ENCODE assay signal across 8 mouse cellular contexts in genomic region chr10:127527481-127527880, GRCm38 (mm10). TPM values are rescaled to one million over a fixed set of nuclear protein-coding genes. Genes with fewer than 3 reads are reported as not detected.
A peak's percentile ranks its signal among the peaks of the same experiment; 100 is the strongest.
DNase-seq lines count a peak whose midpoint lies in the region; ATAC-seq and TF ChIP-seq lines count a peak whose summit lies in the region.
"Had no signal": no experiment of that assay in that cellular context is flagged by ENCODE, and none has a peak within 500 bp of the region (broad histone marks: within the 10 kb centered on the region; RNA-seq: fewer than 3 reads in every experiment).

No protein-coding gene starts in this region.

- H3K4me3 ChIP-seq in megakaryocyte, embryonic 14.5 days (replicated peaks): peak overlapping the region; percentile 50
- H3K4me3 ChIP-seq in hindbrain, embryonic 11.5 days (ENCODE audit: low read depth, low read length): no peak overlapping the region
- peak overlapping the region; percentile 21 for H3K4me3 ChIP-seq in midbrain, embryonic 13.5 days (replicated peaks)
- H3K4me3 ChIP-seq in gastrocnemius, adult 2 months: no peak overlapping the region

- intact Hi-C loops in gastrocnemius, adult 2 months (cut with DNase I): no loop called here

- WGBS in hindbrain, embryonic 11.5 days: 0% methylated on average over 17 of the region's 17 CpGs
- 2% methylated on average over 17 of the region's 17 CpGs for WGBS in midbrain, embryonic 13.5 days

- no peaks in the 10 kb centered on the region for H3K36me3 ChIP-seq in megakaryocyte, embryonic 14.5 days (replicated peaks; ENCODE audit: low read length)
- no peaks in the 10 kb centered on the region for H3K36me3 ChIP-seq in hindbrain, embryonic 11.5 days (ENCODE audit: control insufficient read depth, insufficient read depth, low read length)
- H3K36me3 ChIP-seq in midbrain, embryonic 13.5 days: no peaks in the 10 kb centered on the region
- H3K36me3 ChIP-seq: liver, embryonic 15.5 days had no signal

- peak overlapping the region; percentile 90 for H3K27ac ChIP-seq in hindbrain, embryonic 11.5 days (ENCODE audit: low read depth, low read length)
- peak overlapping the region; percentile 83 for H3K27ac ChIP-seq in midbrain, embryonic 13.5 days
- no peak overlapping the region for H3K27ac ChIP-seq in gastrocnemius, adult 2 months
- H3K27ac ChIP-seq: liver, embryonic 15.5 days had no signal

- ATAC-seq in megakaryocyte, adult 5-6 weeks (ENCODE audit: poor library complexity, severe bottlenecking): no peak
- ATAC-seq in hindbrain, embryonic 11.5 days (ENCODE audit: low FRiP score): peak; percentile 59
- ATAC-seq in midbrain, embryonic 13.5 days: peak; percentile 21

- peaks cover 87% of the 10 kb centered on the region for H3K27me3 ChIP-seq in megakaryocyte, embryonic 14.5 days (replicated peaks)
- peaks cover 85% of the 10 kb centered on the region for H3K27me3 ChIP-seq in hindbrain, embryonic 11.5 days (ENCODE audit: control insufficient read depth, insufficient read depth, low read length)
- peaks cover 89% of the 10 kb centered on the region for H3K27me3 ChIP-seq in midbrain, embryonic 13.5 days

- peaks cover 54% of the 10 kb centered on the region for H3K4me1 ChIP-seq in megakaryocyte, embryonic 14.5 days
- H3K4me1 ChIP-seq in hindbrain, embryonic 11.5 days (replicated peaks; ENCODE audit: control insufficient read depth, insufficient read depth, low read length): peaks cover 21% of the 10 kb centered on the region
- H3K4me1 ChIP-seq in midbrain, embryonic 13.5 days (replicated peaks): peaks cover 82% of the 10 kb centered on the region

- DNase-seq in hindbrain, embryonic 11.5 days (ENCODE audit: low spot score): peak; percentile 63
- DNase-seq in gastrocnemius, adult 2 months: no peak
- DNase-seq in right cerebral cortex, postnatal 36 days (ENCODE audit: low spot score in 2 of 2): no peak
- DNase-seq in kidney, adult 8-10 months: no peak

- no peaks in the 10 kb centered on the region for H3K9me3 ChIP-seq in megakaryocyte, embryonic 14.5 days
- H3K9me3 ChIP-seq in hindbrain, embryonic 11.5 days (ENCODE audit: control insufficient read depth, low read length): no peaks in the 10 kb centered on the region
- H3K9me3 ChIP-seq in midbrain, embryonic 13.5 days: no peaks in the 10 kb centered on the region
- H3K9me3 ChIP-seq: liver, embryonic 15.5 days had no signal

- no peak for TF ChIP-seq CTCF in gastrocnemius, adult 2 months (IDR thresholded peaks at IDR 0.05)

- H3K9ac ChIP-seq in hindbrain, embryonic 11.5 days (ENCODE audit: low read depth, low read length): peak overlapping the region; percentile 45; the same call in 1 of the 2 replicates
- peak overlapping the region; percentile 54 for H3K9ac ChIP-seq in midbrain, embryonic 13.5 days (replicated peaks)
- H3K9ac ChIP-seq: liver, embryonic 15.5 days had no signal

- peak overlapping the region; percentile 35 for H3K4me2 ChIP-seq in hindbrain, embryonic 11.5 days (replicated peaks; ENCODE audit: low read depth, low read length)
- peak overlapping the region; percentile 78 for H3K4me2 ChIP-seq in midbrain, embryonic 13.5 days (replicated peaks)

RNA-seq across cellular contexts. Expression of gene Shmt2, which starts 5.2 kb away (rescaled TPM):
- polyA plus RNA-seq in megakaryocyte, embryonic 14.5 days (2012; ENCODE audit: insufficient read depth, low replicate concordance): 143 and 168 TPM in 2 replicates
- 31.3 and 31.9 TPM in 2 replicates for total RNA-seq in megakaryocyte, adult 5-6 weeks (2015)
- 27.8 and 33.1 TPM in 2 replicates for total RNA-seq in megakaryocyte, adult 5-6 weeks (2017)
- polyA plus RNA-seq in hindbrain, embryonic 11.5 days (2014; fragmentation: Nextera tagmentation; extraction: Ambion mirVana): 70.3 and 70.4 TPM in 2 replicates
- polyA plus RNA-seq in midbrain, embryonic 13.5 days (2015; fragmentation: Nextera tagmentation; extraction: Ambion mirVana): 54.3 and 56.2 TPM in 2 replicates
- total RNA-seq in gastrocnemius, adult 2 months (2021): 10 to 100 TPM; 22.7 to 28.9 TPM

RNA-seq across cellular contexts. Expression of gene Nxph4, which starts 6.9 kb away (rescaled TPM):
- 0.32 TPM in 1 of 2 replicates, not detected in the other for polyA plus RNA-seq in megakaryocyte, embryonic 14.5 days (2012; ENCODE audit: insufficient read depth, low replicate concordance)
- total RNA-seq in megakaryocyte, adult 5-6 weeks (2015): not detected in 2 replicates
- not detected in 2 replicates for total RNA-seq in megakaryocyte, adult 5-6 weeks (2017)
- polyA plus RNA-seq in hindbrain, embryonic 11.5 days (2014; fragmentation: Nextera tagmentation; extraction: Ambion mirVana): 54.5 and 59.8 TPM in 2 replicates
- polyA plus RNA-seq in midbrain, embryonic 13.5 days (2015; fragmentation: Nextera tagmentation; extraction: Ambion mirVana): 78.8 and 83.9 TPM in 2 replicates
- under 1 TPM; 0.17 to 0.23 TPM for total RNA-seq in gastrocnemius, adult 2 months (2021)
- polyA plus RNA-seq: liver, embryonic 15.5 days had no signal

RNA-seq across cellular contexts. Expression of gene Ndufa4l2, which starts 12.7 kb away (rescaled TPM):
- polyA plus RNA-seq in megakaryocyte, embryonic 14.5 days (2012; ENCODE audit: insufficient read depth, low replicate concordance): 0.23 and 5.2 TPM in 2 replicates
- total RNA-seq in megakaryocyte, adult 5-6 weeks (2015): not detected in 2 replicates
- total RNA-seq in megakaryocyte, adult 5-6 weeks (2017): not detected in 2 replicates
- polyA plus RNA-seq in hindbrain, embryonic 11.5 days (2014; fragmentation: Nextera tagmentation; extraction: Ambion mirVana): 6.5 and 7.0 TPM in 2 replicates
- polyA plus RNA-seq in midbrain, embryonic 13.5 days (2015; fragmentation: Nextera tagmentation; extraction: Ambion mirVana): 11.5 and 13.8 TPM in 2 replicates
- 10 to 100 TPM in 1 of 2 experiments, 1 to 10 TPM in 1; 8.1 to 16.5 TPM for total RNA-seq in gastrocnemius, adult 2 months (2021)

RNA-seq across cellular contexts. Expression of gene Stac3, which starts 26.0 kb away (rescaled TPM):
- 3.9 TPM in 1 of 2 replicates, not detected in the other for polyA plus RNA-seq in megakaryocyte, embryonic 14.5 days (2012; ENCODE audit: insufficient read depth, low replicate concordance)
- 1.2 TPM in 1 of 2 replicates, not detected in the other for total RNA-seq in megakaryocyte, adult 5-6 weeks (2015)
- total RNA-seq in megakaryocyte, adult 5-6 weeks (2017): 0.40 TPM in 1 of 2 replicates, not detected in the other
- 0.36 and 0.43 TPM in 2 replicates for polyA plus RNA-seq in hindbrain, embryonic 11.5 days (2014; fragmentation: Nextera tagmentation; extraction: Ambion mirVana)
- 1.6 and 2.3 TPM in 2 replicates for polyA plus RNA-seq in midbrain, embryonic 13.5 days (2015; fragmentation: Nextera tagmentation; extraction: Ambion mirVana)
- 100 to 1,000 TPM; 393 to 462 TPM for total RNA-seq in gastrocnemius, adult 2 months (2021)

Comparison
In these comparisons a context has a peak if more than half of its experiments do, and no peak if none do; other contexts are left out.
1. H3K4me3 ChIP-seq: peak in megakaryocyte, embryonic 14.5 days (single experiment) and midbrain, embryonic 13.5 days (single experiment); none in hindbrain, embryonic 11.5 days (single experiment) and gastrocnemius, adult 2 months (single experiment).
2. RNA of gene Nxph4, which starts 6.9 kb away (polyA plus RNA-seq): 78.8 to 83.9 TPM in midbrain, embryonic 13.5 days and 54.5 to 59.8 TPM in hindbrain, embryonic 11.5 days; 0.32 TPM in megakaryocyte, embryonic 14.5 days; every median in the first group is over 10 times any median in the second.